Mouse (Mus musculus) heart, embryonic 12.5 days (tissue): ENCODE data around the gene Gse1. TPM values are rescaled to one million over a fixed set of nuclear protein-coding genes. Genes with fewer than 3 reads are reported as not detected.

ENCODE experiments used
- ATAC-seq: fragments of 200-750 bp; cut with Nextera tagmentation; 2 replicates; pipeline ENCODE4 v1.8.0; 2017; ENCODE audit warnings: moderate TSS enrichment, moderate library complexity; ENCODE audit not compliant: insufficient number of reproducible peaks, low FRiP score
- H3K27ac ChIP-seq: fragments of 300-500 bp; sonication (generic); 2 replicates; pipeline ENCODE4 v1.5.1; 2016; ENCODE audit warnings: mild to moderate bottlenecking, moderate library complexity; ENCODE audit not compliant: poor library complexity, severe bottlenecking
- H3K27me3 ChIP-seq: fragments of 300-500 bp; sonication (generic); replicated peaks from 2 replicates; pipeline ENCODE4 v1.6.1; 2016; ENCODE audit warnings: mild to moderate bottlenecking, moderate library complexity
- H3K36me3 ChIP-seq: fragments of 300-500 bp; sonication (generic); 2 replicates; pipeline ENCODE4 v1.6.1; 2016; ENCODE audit warnings: mild to moderate bottlenecking, moderate library complexity
- H3K4me1 ChIP-seq: fragments of 300-500 bp; sonication (generic); replicated peaks from 2 replicates; pipeline ENCODE4 v1.6.1; 2016; ENCODE audit warnings: mild to moderate bottlenecking
- H3K4me2 ChIP-seq: fragments of 300-500 bp; sonication (generic); 2 replicates; pipeline ENCODE4 v1.6.1; 2016; ENCODE audit warnings: mild to moderate bottlenecking, moderate library complexity
- H3K4me3 ChIP-seq: fragments of 300-500 bp; sonication (generic); 2 replicates; pipeline ENCODE4 v1.5.1; 2016; ENCODE audit warnings: mild to moderate bottlenecking
- H3K9ac ChIP-seq: fragments of 300-500 bp; sonication (generic); 2 replicates; pipeline ENCODE4 v1.6.1; 2016; ENCODE audit warnings: mild to moderate bottlenecking, moderate library complexity
- H3K9me3 ChIP-seq: fragments of 300-500 bp; sonication (generic); replicated peaks from 2 replicates; pipeline ENCODE4 v1.6.1; 2016; ENCODE audit warnings: mild to moderate bottlenecking, moderate library complexity
- WGBS: fragments of 180-500 bp; shearing (Covaris S2); methylation state at CpG from one replicate; pipeline ENCODE4 v1.1.7; 2016; 5-methylcytosine and 5-hydroxymethylcytosine counted together
- polyA plus RNA-seq: library from polyadenylated mRNA; unstranded; fragments of >200 nt; fragmentation: Nextera tagmentation; extraction: Ambion mirVana; gene quantifications from 2 replicates; pipeline ENCODE4 v1.2.1, GENCODE M21; 2016

Gse1 gene
- polyA plus RNA-seq, 1 experiment from 2014 or later, result 14.0 TPM

GRCm38 (mm10) chr8:120289191-120289590 lies 60.9 kb downstream of the Gse1 start:
- H3K9ac ChIP-seq, result 0 out of 2 replicates have a peak overlapping the region, but pooled peaks have one; percentile 1
- no peak overlapping the region for H3K4me3 ChIP-seq
- peaks cover 88% of the 10 kb centered on the region for H3K4me1 ChIP-seq
- no peaks in the 10 kb centered on the region for H3K36me3 ChIP-seq
- H3K4me2 ChIP-seq, result peak overlapping the region; percentile 27
- H3K9me3 ChIP-seq, result no peaks in the 10 kb centered on the region
- 67% methylated on average over 7 of the region's 7 CpGs for WGBS
- ATAC-seq, result no peak
- 0 out of 2 replicates have a peak, but pooled peaks cover 3% of the 10 kb centered on the region for H3K27me3 ChIP-seq
- peak overlapping the region; percentile 79 for H3K27ac ChIP-seq

DNA sequence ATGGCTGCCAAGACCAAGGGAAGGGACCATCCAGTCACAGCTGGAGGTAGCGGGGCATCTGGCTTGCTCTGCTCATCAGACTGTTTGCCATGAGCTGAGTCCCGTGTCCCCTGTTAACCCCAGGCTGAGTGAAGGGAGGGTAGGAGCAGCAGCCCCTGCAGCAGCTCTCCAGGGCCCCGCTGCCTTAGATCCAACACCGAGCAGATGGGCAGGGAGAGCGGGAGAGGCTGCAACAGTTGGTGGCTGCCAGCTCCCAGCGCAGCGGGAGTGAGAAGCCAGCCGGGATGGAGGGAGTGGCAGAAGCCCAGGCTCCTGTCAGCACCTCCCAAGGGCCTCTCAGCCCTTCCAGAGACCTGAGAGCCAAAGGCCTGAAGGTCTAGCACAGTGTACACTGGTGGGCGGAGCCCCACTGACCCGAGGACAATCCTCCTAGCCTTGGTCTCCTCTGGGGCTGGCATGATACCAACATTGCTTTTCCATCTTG lies 61.5 kb downstream of the Gse1 start:
- peak overlapping the region; percentile 79 for H3K27ac ChIP-seq
- H3K9ac ChIP-seq, result 0 out of 2 replicates have a peak overlapping the region, but pooled peaks have one; percentile 4
- H3K36me3 ChIP-seq, result no peaks in the 10 kb centered on the region
- ATAC-seq, result peak; percentile 63
- 13% methylated on average over 10 of the region's 10 CpGs for WGBS
- H3K4me3 ChIP-seq, result no peak overlapping the region
- H3K27me3 ChIP-seq, result no peaks in the 10 kb centered on the region
- no peaks in the 10 kb centered on the region for H3K9me3 ChIP-seq
- H3K4me1 ChIP-seq, result peaks cover 88% of the 10 kb centered on the region
- H3K4me2 ChIP-seq, result peak overlapping the region; percentile 24

- Histone ChIP-seq H3K9ac (no peak overlapping the region), H3K4me2 (no peak overlapping the region), H3K27me3 (no peaks in the 10 kb centered on the region), H3K4me1 (peaks cover 89% of the 10 kb centered on the region), H3K9me3 (no peaks in the 10 kb centered on the region), H3K4me3 (no peak overlapping the region), H3K27ac (no peak overlapping the region), H3K36me3 (no peaks in the 10 kb centered on the region)
- WGBS, result 69% methylated on average over 15 of the region's 15 CpGs
- ATAC-seq, result no peak
These were observed 62.4 kb downstream of the Gse1 start for GRCm38 (mm10) chr8:120290614-120291013.

DNA sequence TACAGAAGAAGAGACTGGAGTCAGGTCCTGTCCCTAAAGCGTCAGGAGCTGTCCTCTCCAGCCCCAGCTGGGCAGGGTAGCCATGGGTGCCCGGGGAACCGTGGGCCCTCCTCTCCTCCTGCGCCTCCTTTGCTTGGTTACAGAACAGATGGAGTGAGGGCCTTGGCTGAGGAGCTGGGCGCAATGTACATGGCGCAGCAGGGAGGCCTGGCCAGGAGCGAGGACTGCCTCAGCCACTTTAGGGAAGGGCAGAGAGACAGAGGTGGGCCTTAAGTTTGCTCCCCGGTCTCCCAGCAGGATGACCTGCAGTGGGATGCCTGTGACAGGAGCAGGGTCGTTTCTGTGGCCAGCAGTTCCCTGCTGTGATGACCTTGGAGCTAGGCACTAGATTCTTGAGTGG lies 63.4 kb downstream of the Gse1 start:
- 79% methylated on average over 9 of the region's 9 CpGs for WGBS
- H3K4me3 ChIP-seq, result no peak overlapping the region
- no peaks in the 10 kb centered on the region for H3K27me3 ChIP-seq
- no peak for ATAC-seq
- no peak overlapping the region for H3K9ac ChIP-seq
- no peaks in the 10 kb centered on the region for H3K9me3 ChIP-seq
- no peak overlapping the region for H3K27ac ChIP-seq
- H3K36me3 ChIP-seq, result no peaks in the 10 kb centered on the region
- H3K4me1 ChIP-seq, result peaks cover 89% of the 10 kb centered on the region
- H3K4me2 ChIP-seq, result peak overlapping the region; percentile 38

GRCm38 (mm10) chr8:120292316-120293107 lies 64.3 kb downstream of the Gse1 start:
- Histone ChIP-seq H3K9ac (peak overlapping the region; percentile 64), H3K4me2 (peak overlapping the region; percentile 38)

GRCm38 (mm10) chr8:120293421-120294357 lies 65.4 kb downstream of the Gse1 start:
- Histone ChIP-seq H3K4me2 (peak overlapping the region; percentile 38), H3K4me3 (peak overlapping the region; percentile 11; the same call in 1 of the 2 replicates), H3K9ac (0 out of 2 replicates have a peak overlapping the region, but pooled peaks have one; percentile 64)

More at GRCm38 (mm10) chr8:120292316-120293107, 64.3 kb downstream of the Gse1 start:
- no peaks in the 10 kb centered on the region for H3K9me3 ChIP-seq
- peaks cover 95% of the 10 kb centered on the region for H3K4me1 ChIP-seq
- H3K27ac ChIP-seq, result peak overlapping the region; percentile 83
- no peaks in the 10 kb centered on the region for H3K27me3 ChIP-seq
- H3K4me3 ChIP-seq, result peak overlapping the region; percentile 11
- no peaks in the 10 kb centered on the region for H3K36me3 ChIP-seq
- WGBS, result 63% methylated on average over 8 of the region's 8 CpGs
- ATAC-seq, result no peak

DNA sequence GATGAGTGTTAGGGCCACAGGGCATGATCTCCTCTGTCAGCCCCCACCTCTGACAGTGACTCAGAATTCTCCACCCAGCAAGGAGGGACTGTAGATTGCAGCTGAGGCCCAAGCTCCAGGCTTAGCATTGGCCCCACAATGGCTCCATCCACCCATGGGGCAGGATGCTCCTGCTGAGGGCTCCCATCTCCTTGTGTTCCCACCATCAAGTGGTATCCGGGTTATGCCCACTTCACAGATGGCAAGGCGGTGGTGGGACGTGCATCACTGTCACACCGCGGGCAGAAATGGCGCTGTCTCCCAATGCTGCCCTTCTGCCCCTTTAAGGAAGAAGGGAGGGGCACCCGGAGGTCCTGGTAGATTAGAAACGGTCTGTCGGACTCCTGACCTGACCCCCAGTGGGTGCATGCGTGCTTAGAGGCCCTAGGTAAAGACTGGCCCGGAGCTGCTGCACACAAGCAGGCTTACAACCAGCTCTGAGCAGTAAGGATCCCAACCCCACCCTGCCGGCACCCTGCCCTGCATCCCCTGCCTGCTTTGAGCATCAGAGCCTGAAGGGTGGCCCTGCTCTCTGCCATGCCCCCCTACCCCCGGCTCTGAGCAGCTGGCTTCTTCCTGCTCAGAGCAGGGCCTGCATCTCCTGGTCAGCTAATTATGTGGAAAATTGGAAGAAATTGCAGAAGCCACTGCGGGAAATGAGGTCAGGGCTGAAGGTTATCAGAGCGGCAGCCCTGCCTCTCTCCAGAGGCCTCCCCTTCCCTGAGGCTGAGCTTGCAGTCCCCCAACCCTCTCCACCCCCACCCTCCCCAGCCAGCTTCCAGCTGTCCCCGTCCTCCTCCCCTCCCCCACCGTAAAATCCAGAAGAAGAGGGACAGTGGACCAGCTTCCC lies 67.0 kb downstream of the Gse1 start:
- WGBS, result 21% methylated on average over 17 of the region's 17 CpGs
- Histone ChIP-seq H3K36me3 (no peaks in the 10 kb centered on the region), H3K4me1 (peaks cover 86% of the 10 kb centered on the region), H3K4me3 (peak overlapping the region; percentile 4; the same call in 1 of the 2 replicates), H3K9me3 (no peaks in the 10 kb centered on the region), H3K9ac (peak overlapping the region; percentile 64), H3K27ac (peak overlapping the region; percentile 83), H3K27me3 (no peaks in the 10 kb centered on the region), H3K4me2 (peak overlapping the region; percentile 38)
- ATAC-seq, result peak; percentile 51

More at GRCm38 (mm10) chr8:120293421-120294357, 65.4 kb downstream of the Gse1 start:
- no peaks in the 10 kb centered on the region for H3K9me3 ChIP-seq
- H3K27me3 ChIP-seq, result no peaks in the 10 kb centered on the region
- H3K4me1 ChIP-seq, result peaks cover 95% of the 10 kb centered on the region
- 22% methylated on average over 18 of the region's 18 CpGs for WGBS
- H3K27ac ChIP-seq, result peak overlapping the region; percentile 83
- ATAC-seq, result peak; percentile 76
- no peaks in the 10 kb centered on the region for H3K36me3 ChIP-seq

DNA sequence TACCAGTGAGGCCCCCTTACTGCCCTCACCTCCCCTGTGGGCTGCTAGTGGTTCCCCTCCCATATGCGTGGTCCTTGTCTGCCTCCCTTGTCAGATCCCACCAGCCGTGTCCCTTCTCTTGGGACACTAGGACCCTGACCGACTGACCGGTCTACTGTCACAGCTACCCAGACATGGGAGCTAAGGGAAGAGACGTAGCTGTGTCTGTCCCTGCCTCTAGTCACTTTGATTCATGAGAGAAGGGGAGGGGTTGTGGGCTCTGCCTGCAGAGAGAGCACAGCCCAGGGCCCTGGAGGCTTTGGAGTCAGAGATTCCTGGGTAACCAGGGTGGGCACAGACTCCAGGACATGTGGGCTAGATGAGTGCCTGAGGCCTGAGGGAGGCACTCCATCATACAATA lies 68.7 kb downstream of the Gse1 start:
- Histone ChIP-seq H3K27me3 (no peaks in the 10 kb centered on the region), H3K9ac (0 out of 2 replicates have a peak overlapping the region, but pooled peaks have one; percentile 36), H3K4me2 (no peak overlapping the region), H3K4me3 (no peak overlapping the region), H3K9me3 (no peaks in the 10 kb centered on the region), H3K4me1 (peaks cover 82% of the 10 kb centered on the region), H3K36me3 (no peaks in the 10 kb centered on the region), H3K27ac (no peak overlapping the region)
- ATAC-seq, result no peak
- WGBS, result 36% methylated on average over 5 of the region's 5 CpGs

DNA sequence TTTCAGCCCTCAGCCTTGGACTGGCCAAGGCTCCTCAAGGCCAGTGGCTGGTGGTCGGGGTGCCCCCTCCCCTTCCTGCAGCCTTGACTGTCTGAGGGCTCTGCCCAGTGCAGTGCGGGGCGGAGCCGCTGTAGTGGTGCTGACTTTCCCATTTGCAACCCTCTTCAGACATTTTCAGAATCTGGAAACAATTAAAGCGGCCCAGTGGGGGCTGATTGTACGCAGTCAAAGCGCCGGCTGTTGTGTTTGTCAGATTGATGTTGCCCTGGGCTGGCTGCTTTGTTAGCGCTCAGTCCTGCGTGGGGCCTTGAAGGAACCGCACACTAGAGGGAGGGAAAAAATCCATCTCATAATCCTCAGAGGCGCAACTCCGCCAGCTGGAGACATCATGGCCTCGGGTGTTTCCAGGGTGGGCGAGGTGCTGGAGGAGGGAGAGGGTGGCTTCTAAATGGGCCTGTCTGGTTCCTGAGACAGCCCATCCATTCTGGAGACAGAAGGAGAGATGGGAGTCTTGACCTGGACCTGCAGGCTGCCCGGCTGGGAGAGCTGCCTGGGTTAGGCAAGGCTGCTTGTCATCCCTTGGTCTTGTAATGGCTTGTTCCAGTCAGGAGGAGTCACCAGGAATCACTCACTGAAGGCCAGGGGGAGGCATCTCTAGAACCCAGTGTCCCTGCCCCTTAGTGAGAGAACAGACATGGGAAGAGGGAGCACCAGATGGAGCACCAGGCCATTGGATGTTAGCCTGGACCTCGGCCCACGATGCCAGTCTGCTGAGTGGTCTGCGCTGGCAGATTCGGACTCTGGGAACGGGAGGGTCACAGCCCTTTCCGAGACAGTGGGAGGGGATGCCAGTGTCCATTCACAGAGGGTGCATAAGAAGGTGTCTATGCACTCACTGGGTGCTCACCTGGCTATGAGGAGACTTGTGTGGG lies 70.6 kb downstream of the Gse1 start:
- Histone ChIP-seq H3K9me3 (no peaks in the 10 kb centered on the region), H3K4me3 (no peak overlapping the region), H3K4me1 (peaks cover 64% of the 10 kb centered on the region), H3K9ac (no peak overlapping the region), H3K36me3 (no peaks in the 10 kb centered on the region), H3K27me3 (no peaks in the 10 kb centered on the region), H3K4me2 (no peak overlapping the region), H3K27ac (no peak overlapping the region)
- WGBS, result 61% methylated on average over 22 of the region's 22 CpGs
- ATAC-seq, result no peak
